Mouse (Mus musculus): ENCODE results near the gene Ppan. TPM values are rescaled to one million over a fixed set of nuclear protein-coding genes. Genes with fewer than 3 reads are reported as not detected.

The Ppan gene
- polyA plus RNA-seq, 1 experiment from 2014 or later: 48.1 TPM

GRCm38 (mm10) chr9:20898511-20899073, 10.6 kb downstream of the Ppan start, which contains the start of gene Eif3g:
Gene Eif3g, minus strand, starts transcription at chr9:20898623.
- Histone ChIP-seq H3K4me2 (peak within 1 kb of the TSS; percentile 100), H3K9ac (peak within 1 kb of the TSS; percentile 94), H3K27me3 (no peaks in the 10 kb centered on the region), H3K27ac (replicated peaks) (peak within 1 kb of the TSS; percentile 43; the same call in 1 of the 2 replicates), H3K9me3 (no peaks in the 10 kb centered on the region), H3K4me3 (peak within 1 kb of the TSS; percentile 94), H3K4me1 (replicated peaks) (peaks cover 18% of the 10 kb centered on the region), H3K36me3 (peaks cover 36% of the 10 kb centered on the region)
- WGBS: 3% methylated on average over 34 of the region's 34 CpGs
- ATAC-seq (ENCODE audit: low read depth): peak; percentile 86

- Histone ChIP-seq H3K27me3 (no peaks in the 10 kb centered on the region), H3K4me2 (no peak overlapping the region), H3K4me3 (no peak overlapping the region), H3K9me3 (no peaks in the 10 kb centered on the region), H3K27ac (replicated peaks) (no peak overlapping the region), H3K9ac (no peak overlapping the region), H3K36me3 (peaks cover 32% of the 10 kb centered on the region), H3K4me1 (replicated peaks) (peaks cover 18% of the 10 kb centered on the region)
- WGBS: 16% methylated on average over 13 of the region's 13 CpGs
- no peak for ATAC-seq (ENCODE audit: low read depth)
Observed at GRCm38 (mm10) chr9:20901466-20902173, 13.6 kb downstream of the Ppan start.

- WGBS: 40% methylated on average over 6 of the region's 6 CpGs
- Histone ChIP-seq H3K9me3 (no peaks in the 10 kb centered on the region), H3K4me3 (no peak overlapping the region), H3K27me3 (no peaks in the 10 kb centered on the region), H3K9ac (no peak overlapping the region), H3K4me2 (no peak overlapping the region), H3K4me1 (replicated peaks) (peaks cover 13% of the 10 kb centered on the region), H3K27ac (replicated peaks) (no peak overlapping the region), H3K36me3 (peaks cover 32% of the 10 kb centered on the region)
- ATAC-seq (ENCODE audit: low read depth): no peak
Observed at GRCm38 (mm10) chr9:20902174-20902491, 14.2 kb downstream of the Ppan start.

DNA sequence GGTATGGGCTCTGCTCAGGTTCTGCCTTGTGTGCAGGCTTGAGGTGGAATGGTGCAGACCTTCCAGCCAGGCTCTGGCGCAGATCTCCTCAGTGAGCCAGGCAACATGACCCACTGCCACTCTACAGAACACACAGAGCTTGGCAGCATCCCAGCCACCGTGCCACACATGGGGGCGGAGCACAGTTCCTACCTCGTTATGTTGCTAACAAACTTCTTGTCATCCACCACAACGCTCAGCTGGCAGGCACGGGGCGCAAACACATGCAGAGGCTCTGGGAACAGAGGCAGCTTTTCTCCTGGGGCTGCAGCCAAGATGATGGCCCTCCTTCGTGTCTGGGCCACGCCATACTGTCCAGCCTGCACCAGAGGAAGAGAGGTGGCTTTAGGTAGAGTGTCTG, 22.0 kb downstream of the Ppan start:
- H3K9me3 ChIP-seq: no peaks in the 10 kb centered on the region
- no peak overlapping the region for H3K4me3 ChIP-seq
- no peak overlapping the region for H3K27ac ChIP-seq (replicated peaks)
- no peak for ATAC-seq (ENCODE audit: low read depth)
- WGBS: 97% methylated on average over 9 of the region's 9 CpGs
- no peak overlapping the region for H3K9ac ChIP-seq
- no peaks in the 10 kb centered on the region for H3K27me3 ChIP-seq
- peaks cover 100% of the 10 kb centered on the region for H3K36me3 ChIP-seq
- H3K4me2 ChIP-seq: no peak overlapping the region
- H3K4me1 ChIP-seq (replicated peaks): no peaks in the 10 kb centered on the region

DNA sequence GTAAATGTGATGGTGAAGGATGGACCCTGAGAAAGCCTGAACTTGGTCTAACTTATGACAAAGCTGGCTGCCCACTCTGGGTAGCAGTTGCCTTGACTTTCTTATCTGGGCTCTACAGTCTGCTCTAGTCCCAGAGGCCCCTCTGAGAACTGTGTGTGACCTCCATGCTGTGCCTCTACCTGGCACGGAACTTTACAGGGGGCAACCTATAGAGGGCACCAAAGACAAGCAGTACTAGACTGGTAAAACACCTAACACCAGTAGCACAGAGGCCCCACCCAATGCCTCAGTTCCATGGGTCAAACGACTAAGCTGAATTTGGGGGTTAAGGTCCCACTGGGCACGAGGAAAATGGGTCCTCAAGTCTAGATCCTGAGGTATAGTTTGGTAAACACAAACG, 28.2 kb downstream of the Ppan start:
- H3K4me2 ChIP-seq: no peak overlapping the region
- H3K36me3 ChIP-seq: peaks cover 100% of the 10 kb centered on the region
- no peak overlapping the region for H3K4me3 ChIP-seq
- H3K27ac ChIP-seq (replicated peaks): no peak overlapping the region
- 83% methylated on average over 4 of the region's 4 CpGs for WGBS
- no peaks in the 10 kb centered on the region for H3K4me1 ChIP-seq (replicated peaks)
- no peak for ATAC-seq (ENCODE audit: low read depth)
- no peaks in the 10 kb centered on the region for H3K9me3 ChIP-seq
- H3K9ac ChIP-seq: no peak overlapping the region
- no peaks in the 10 kb centered on the region for H3K27me3 ChIP-seq

DNA sequence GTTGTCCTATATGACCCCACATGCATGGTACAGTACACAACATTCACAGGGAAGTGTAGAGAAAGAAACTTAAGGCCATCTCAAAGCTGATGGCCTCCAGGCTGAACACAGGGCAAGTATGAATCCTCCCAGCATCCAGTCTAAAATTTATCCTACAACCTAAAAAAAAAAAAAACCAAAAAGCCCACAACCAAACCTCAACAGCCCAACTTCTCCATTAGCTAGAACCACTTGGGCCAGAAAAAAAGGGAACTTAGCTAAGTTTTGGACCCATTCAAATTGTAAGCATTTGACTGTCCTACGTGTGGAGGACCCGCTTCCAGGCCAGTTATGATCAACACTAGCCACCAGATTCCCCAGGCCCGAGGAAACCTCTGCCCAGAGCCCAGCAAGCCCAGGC, 35.3 kb downstream of the Ppan start:
- no peak for ATAC-seq (ENCODE audit: low read depth)
- 94% methylated on average over 3 of the region's 3 CpGs for WGBS

More for the DNA sequence above, 35.3 kb downstream of the Ppan start:
- Histone ChIP-seq H3K9ac (no peak overlapping the region), H3K4me2 (no peak overlapping the region), H3K4me1 (replicated peaks) (no peaks in the 10 kb centered on the region), H3K27ac (replicated peaks) (no peak overlapping the region), H3K9me3 (no peaks in the 10 kb centered on the region), H3K4me3 (no peak overlapping the region), H3K27me3 (no peaks in the 10 kb centered on the region), H3K36me3 (peaks cover 100% of the 10 kb centered on the region)

Small RNA genes within 50 kb of the gene (microRNA-seq; reads per million reads assigned to microRNA genes)
- 0.44 reads per million for gene Mir7081

Other genes with a start within 250 kb of the Ppan start
- gene Ubl5, start 245.3 kb upstream of the Ppan start, polyA plus RNA-seq (2015; fragmentation: Nextera tagmentation; extraction: Ambion mirVana): 479 and 545 TPM in 2 replicates
- 16.0 and 16.2 TPM in 2 replicates for gene Fbxl12, start 243.4 kb upstream of the Ppan start, polyA plus RNA-seq (2015; fragmentation: Nextera tagmentation; extraction: Ambion mirVana)
- gene Pin1, start 236.1 kb upstream of the Ppan start, polyA plus RNA-seq (2015; fragmentation: Nextera tagmentation; extraction: Ambion mirVana): 55.4 and 58.9 TPM in 2 replicates
- gene Olfm2, start 141.8 kb upstream of the Ppan start, polyA plus RNA-seq (2015; fragmentation: Nextera tagmentation; extraction: Ambion mirVana): 127 and 128 TPM in 2 replicates
- 0.45 and 0.59 TPM in 2 replicates for gene Col5a3, start 73.1 kb upstream of the Ppan start, polyA plus RNA-seq (2015; fragmentation: Nextera tagmentation; extraction: Ambion mirVana)
- not detected in 2 replicates for gene Rdh8, start 69.7 kb upstream of the Ppan start, polyA plus RNA-seq (2015; fragmentation: Nextera tagmentation; extraction: Ambion mirVana)
- 2.6 and 2.7 TPM in 2 replicates for gene A230050P20Rik, start 19.5 kb upstream of the Ppan start, polyA plus RNA-seq (2015; fragmentation: Nextera tagmentation; extraction: Ambion mirVana)
- gene Angptl6, start 8.4 kb upstream of the Ppan start, polyA plus RNA-seq (2015; fragmentation: Nextera tagmentation; extraction: Ambion mirVana): 8.8 and 9.7 TPM in 2 replicates
- gene Eif3g, start 10.4 kb downstream of the Ppan start, polyA plus RNA-seq (2015; fragmentation: Nextera tagmentation; extraction: Ambion mirVana): 253 and 267 TPM in 2 replicates
- gene Dnmt1, start 71.7 kb downstream of the Ppan start, polyA plus RNA-seq (2015; fragmentation: Nextera tagmentation; extraction: Ambion mirVana): 54.2 and 63.7 TPM in 2 replicates
- 9.9 and 10.1 TPM in 2 replicates for gene S1pr2, start 88.6 kb downstream of the Ppan start, polyA plus RNA-seq (2015; fragmentation: Nextera tagmentation; extraction: Ambion mirVana)
- gene Mrpl4, start 114.6 kb downstream of the Ppan start, polyA plus RNA-seq (2015; fragmentation: Nextera tagmentation; extraction: Ambion mirVana): 105 and 110 TPM in 2 replicates
- 3.9 and 4.8 TPM in 2 replicates for gene Icam1, start 127.8 kb downstream of the Ppan start, polyA plus RNA-seq (2015; fragmentation: Nextera tagmentation; extraction: Ambion mirVana)
- gene Icam4, start 141.2 kb downstream of the Ppan start, polyA plus RNA-seq (2015; fragmentation: Nextera tagmentation; extraction: Ambion mirVana): 0.33 and 0.56 TPM in 2 replicates
- gene Icam5, start 143.9 kb downstream of the Ppan start, polyA plus RNA-seq (2015; fragmentation: Nextera tagmentation; extraction: Ambion mirVana): 0.45 and 0.68 TPM in 2 replicates
- gene Zglp1, start 178.9 kb downstream of the Ppan start, polyA plus RNA-seq (2015; fragmentation: Nextera tagmentation; extraction: Ambion mirVana): 1.4 and 2.1 TPM in 2 replicates
- gene Gm49373, start 184.9 kb downstream of the Ppan start, polyA plus RNA-seq (2015; fragmentation: Nextera tagmentation; extraction: Ambion mirVana): 0.91 and 0.98 TPM in 2 replicates
- 52.1 and 60.2 TPM in 2 replicates for gene Fdx1l, start 185.4 kb downstream of the Ppan start, polyA plus RNA-seq (2015; fragmentation: Nextera tagmentation; extraction: Ambion mirVana)
- gene Gm38431, start 203.8 kb downstream of the Ppan start, polyA plus RNA-seq (2015; fragmentation: Nextera tagmentation; extraction: Ambion mirVana): 1.3 and 1.6 TPM in 2 replicates
- 37.3 and 38.3 TPM in 2 replicates for gene Raver1, start 203.8 kb downstream of the Ppan start, polyA plus RNA-seq (2015; fragmentation: Nextera tagmentation; extraction: Ambion mirVana)
- gene Tyk2, start 243.1 kb downstream of the Ppan start, polyA plus RNA-seq (2015; fragmentation: Nextera tagmentation; extraction: Ambion mirVana): 11.7 TPM in 2 replicates

Measured in neural tube, embryonic 13.5 days (tissue).